Mouse (Mus musculus) retina, postnatal 7 days (tissue): ENCODE results near the gene Apod.
A peak's percentile ranks its signal among the peaks of the same experiment; 100 is the strongest.
"Not testable (repeated sequence)": the region's sequence is repeated elsewhere in the genome, so short reads cannot be mapped to it uniquely, and the experiment has no call there.

ENCODE experiments used
- DNase-seq: peaks from one replicate; pipeline ENCODE4 v3.0.0-alpha.2; 2012; ENCODE audit warnings: low read depth, low spot score

Apod gene

GRCm38 (mm10) chr16:31321501-31321900 lies 6.9 kb upstream of the Apod start:
- no peak for DNase-seq

- DNase-seq, result peak; percentile 33
Observed at GRCm38 (mm10) chr16:31320954-31321353, 6.3 kb upstream of the Apod start.

- not testable (repeated sequence) for DNase-seq
Observed at GRCm38 (mm10) chr16:31319723-31320122, 5.1 kb upstream of the Apod start.

- no peak for DNase-seq
Observed at GRCm38 (mm10) chr16:31319316-31319715, 4.7 kb upstream of the Apod start.

- no peak for DNase-seq
Observed at GRCm38 (mm10) chr16:31318418-31318817, 3.8 kb upstream of the Apod start.

GRCm38 (mm10) chr16:31316246-31317143 lies 1.9 kb upstream of the Apod start:
- not testable (repeated sequence) for DNase-seq

- DNase-seq, result no peak
Observed at GRCm38 (mm10) chr16:31315294-31315693, 686 bp upstream of the Apod start.

- DNase-seq, result no peak
Observed at GRCm38 (mm10) chr16:31313611-31314010, 997 bp downstream of the Apod start.

- DNase-seq, result no peak
Observed at GRCm38 (mm10) chr16:31312296-31312695, 2.3 kb downstream of the Apod start.

- DNase-seq, result no peak
Observed at GRCm38 (mm10) chr16:31305199-31305919, 9.2 kb downstream of the Apod start.

- DNase-seq, result no peak
Observed at GRCm38 (mm10) chr16:31303276-31303675, 11.3 kb downstream of the Apod start.

- no peak for DNase-seq
Observed at GRCm38 (mm10) chr16:31300883-31301532, 13.6 kb downstream of the Apod start.

GRCm38 (mm10) chr16:31300467-31300866 lies 14.1 kb downstream of the Apod start:
- DNase-seq, result no peak

GRCm38 (mm10) chr16:31299960-31300353 lies 14.7 kb downstream of the Apod start:
- no peak for DNase-seq

- DNase-seq, result no peak
Observed at GRCm38 (mm10) chr16:31299164-31299959, 15.2 kb downstream of the Apod start.

- no peak for DNase-seq
Observed at GRCm38 (mm10) chr16:31297113-31297512, 17.5 kb downstream of the Apod start.

- no peak for DNase-seq
Observed at GRCm38 (mm10) chr16:31293761-31294160, 20.8 kb downstream of the Apod start.

GRCm38 (mm10) chr16:31290751-31291365 lies 23.8 kb downstream of the Apod start:
- DNase-seq, result no peak

- no peak for DNase-seq
Observed at GRCm38 (mm10) chr16:31290281-31290680, 24.3 kb downstream of the Apod start.

- no peak for DNase-seq
Observed at GRCm38 (mm10) chr16:31287712-31288111, 26.9 kb downstream of the Apod start.
